Mouse (Mus musculus) gastrocnemius, postnatal 25 days (tissue): ENCODE data around the gene Mars. TPM values are rescaled to one million over a fixed set of nuclear protein-coding genes. Genes with fewer than 3 reads are reported as not detected.

Experiments
- DNase-seq: peaks from one replicate; pipeline ENCODE4 v3.0.0; 2022
- total RNA-seq, 2 experiments: library from RNA; stranded (reverse); gene quantifications; 1 replicate in 1 of 2; 2 replicates in 1 of 2; pipeline ENCODE4 v1.2.3; 2021

The Mars gene
- total RNA-seq, 2 experiments from 2014 or later = 48.3 to 53.5 TPM

DNA sequence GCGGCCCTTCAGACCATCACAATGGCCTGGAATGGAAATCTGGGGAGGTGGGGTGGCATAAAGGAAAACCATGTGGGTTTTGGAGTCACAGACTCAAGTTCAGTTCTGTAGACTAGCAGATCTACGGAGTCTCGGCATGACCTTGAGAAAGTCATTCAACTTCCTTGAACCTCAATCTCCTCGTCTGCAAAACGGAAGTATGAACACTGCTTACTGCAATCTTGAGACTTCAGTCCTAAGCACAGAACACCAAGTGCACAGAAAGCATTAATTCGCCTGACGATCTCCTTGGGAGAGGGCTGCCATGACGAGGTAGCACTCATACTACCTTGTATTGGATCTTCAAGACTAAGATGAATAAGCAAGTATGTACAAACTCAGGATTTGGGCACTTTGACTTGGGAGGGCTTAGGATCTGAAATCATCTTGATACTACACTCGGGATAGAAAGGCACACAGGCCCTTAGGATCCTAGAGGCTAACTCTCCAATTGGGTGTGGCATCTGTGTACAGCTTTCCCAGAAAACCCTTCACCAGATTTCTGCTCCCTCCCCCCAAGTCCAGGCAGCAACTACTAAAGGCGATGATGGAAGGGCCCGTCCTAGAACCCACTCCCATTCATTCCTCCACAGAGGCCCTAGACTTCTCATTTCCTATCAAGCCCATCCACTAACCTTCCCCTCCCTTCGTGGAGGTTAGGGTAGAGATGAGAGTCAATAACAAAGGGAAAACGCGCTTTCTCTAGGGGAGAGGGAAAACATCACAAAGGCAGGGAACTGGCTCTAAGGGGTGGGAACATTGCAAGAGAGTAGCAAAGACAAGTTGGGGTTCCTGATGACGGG lies 49.7 kb downstream of the Mars start:
- no peak for DNase-seq

DNA sequence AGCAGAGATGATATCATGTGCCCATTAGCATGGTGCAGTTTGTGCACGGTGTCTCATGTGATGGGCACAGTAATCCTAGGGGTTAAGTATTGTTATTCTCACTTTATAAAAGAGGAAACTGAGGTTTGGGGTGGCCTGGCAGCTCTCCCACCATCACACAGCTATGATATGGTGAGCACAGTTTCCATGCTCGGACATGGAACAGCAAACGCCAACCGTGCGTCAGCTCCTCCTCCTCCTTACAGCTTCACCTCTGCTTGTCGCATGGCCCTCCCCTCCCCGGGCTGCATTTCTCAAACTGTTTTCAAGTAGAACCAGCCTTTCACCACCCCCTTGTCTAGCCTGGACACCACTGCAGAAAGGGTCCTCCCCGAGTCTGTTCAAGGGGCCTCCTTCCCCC lies 53.1 kb downstream of the Mars start:
- no peak for DNase-seq

DNA sequence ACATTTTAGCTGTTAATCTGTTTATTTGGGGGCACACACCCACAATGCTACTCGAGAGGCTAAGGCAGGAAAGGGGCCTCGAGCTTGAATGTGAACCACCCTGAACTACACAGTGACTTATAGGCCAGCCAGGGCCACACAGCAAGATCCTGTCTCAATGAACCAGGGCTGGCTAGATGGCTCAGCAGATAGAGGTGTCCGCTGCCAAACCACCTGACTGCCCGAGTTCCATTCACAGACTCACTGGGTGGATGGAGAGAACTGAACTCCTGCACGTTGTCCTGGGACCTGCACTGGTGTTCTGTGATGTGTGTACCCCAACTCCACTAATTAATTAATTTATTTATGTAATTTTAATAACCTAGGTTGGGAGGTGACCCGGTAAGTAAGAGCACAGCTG lies 53.8 kb downstream of the Mars start:
- DNase-seq = no peak

DNA sequence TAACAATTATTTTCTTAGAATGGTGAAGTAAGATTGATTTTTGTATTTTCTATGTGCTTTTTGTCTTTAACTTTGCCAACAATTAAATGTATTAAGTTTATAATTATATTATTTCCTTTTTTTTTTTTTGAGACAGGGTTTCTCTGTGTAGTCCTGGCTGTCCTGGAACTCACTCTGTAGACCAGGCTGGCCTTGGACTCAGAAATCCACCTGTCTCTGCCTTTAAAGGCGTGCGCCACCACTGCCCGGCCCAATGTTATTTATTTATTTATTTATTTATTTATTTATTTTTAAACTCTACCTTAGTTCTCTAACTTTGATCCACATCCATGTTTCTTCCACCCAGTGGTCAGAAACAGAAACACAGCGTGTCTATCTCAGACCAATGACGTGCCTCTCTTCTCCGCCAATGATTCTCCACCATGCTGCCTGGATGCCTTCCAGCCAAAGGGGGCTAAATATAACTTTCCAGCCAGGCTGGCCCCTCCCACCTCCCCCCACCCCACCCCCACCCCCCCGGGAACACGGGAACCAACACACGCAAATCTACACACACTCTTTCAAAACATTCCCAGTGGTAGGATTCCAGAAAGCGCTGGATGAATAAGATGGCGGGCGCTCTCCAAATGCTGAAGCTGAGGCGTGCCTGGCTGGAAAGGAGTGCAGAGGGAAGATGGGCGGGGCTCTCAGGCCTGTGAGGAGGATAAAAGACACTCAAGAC lies 55.8 kb downstream of the Mars start:
- no peak for DNase-seq

DNA sequence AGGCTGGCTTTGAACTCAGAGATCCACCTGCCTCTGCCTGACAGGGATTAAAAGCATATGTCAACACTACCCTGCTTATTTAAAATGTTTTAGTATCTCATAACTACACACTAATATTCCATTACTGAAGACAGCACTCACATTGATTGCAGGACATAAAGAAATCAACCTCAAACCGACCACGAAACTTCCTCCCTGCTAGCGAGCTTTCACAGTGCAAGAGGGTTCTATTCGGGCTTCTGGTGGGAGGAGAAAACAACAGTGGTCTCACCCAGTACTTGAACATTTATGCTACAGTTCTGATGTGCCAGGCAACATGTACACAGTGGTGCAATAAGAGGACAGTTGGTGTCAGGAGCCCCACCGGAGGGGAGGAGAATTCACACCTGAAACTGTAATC lies 60.8 kb downstream of the Mars start:
- no peak for DNase-seq

Other genes with a start within 250 kb of the Mars start
- 10 to 100 TPM; 43.3 to 46.9 TPM for gene Cdk4, start 248.3 kb downstream of the Mars start, total RNA-seq
- 10 to 100 TPM; 24.1 to 28.8 TPM for gene Tspan31, start 241.5 kb downstream of the Mars start, total RNA-seq
- 1 to 10 TPM; 2.0 to 2.4 TPM for gene Agap2, start 236.5 kb downstream of the Mars start, total RNA-seq
- gene Os9, start 190.7 kb downstream of the Mars start, total RNA-seq = 10 to 100 TPM; 11.3 to 13.9 TPM
- gene B4galnt1, start 146.6 kb downstream of the Mars start, total RNA-seq = under 1 TPM; 0.78 to 1.00 TPM
- 1 to 10 TPM; 3.3 to 6.5 TPM for gene Slc26a10, start 131.1 kb downstream of the Mars start, total RNA-seq
- gene Arhgef25, start 121.7 kb downstream of the Mars start, total RNA-seq = 1 to 10 TPM; 8.7 to 9.3 TPM
- gene Dtx3, start 116.1 kb downstream of the Mars start, total RNA-seq = 10 to 100 TPM; 18.9 to 19.6 TPM
- 1 to 10 TPM; 4.7 to 6.9 TPM for gene Pip4k2c, start 100.2 kb downstream of the Mars start, total RNA-seq
- under 1 TPM; 0.18 to 0.62 TPM for gene Kif5a, start 48.4 kb downstream of the Mars start, total RNA-seq
- gene Dctn2, start 45.4 kb downstream of the Mars start, total RNA-seq = 10 to 100 TPM; 88.3 to 90.8 TPM
- 10 to 100 TPM; 12.7 to 14.3 TPM for gene Mbd6, start 22.8 kb downstream of the Mars start, total RNA-seq
- 1 to 10 TPM; 1.4 to 1.7 TPM for gene Arhgap9, start 10.2 kb upstream of the Mars start, total RNA-seq
- 1 to 10 TPM in 1 of 2 experiments, under 1 TPM in 1; 0.74 to 1.5 TPM for gene Gli1, start 30.2 kb upstream of the Mars start, total RNA-seq
- not detected for gene Inhbe, start 42.6 kb upstream of the Mars start, total RNA-seq
- gene Inhbc, start 58.6 kb upstream of the Mars start, total RNA-seq = not detected
- 100 to 1,000 TPM in 1 of 2 experiments, 10 to 100 TPM in 1; 97.8 to 120 TPM for gene R3hdm2, start 68.5 kb upstream of the Mars start, total RNA-seq
- 100 to 1,000 TPM; 308 to 367 TPM for gene Stac3, start 189.9 kb upstream of the Mars start, total RNA-seq
- gene Ndufa4l2, start 203.2 kb upstream of the Mars start, total RNA-seq = 10 to 100 TPM; 11.4 to 15.1 TPM
- gene Shmt2, start 210.7 kb upstream of the Mars start, total RNA-seq = 10 to 100 TPM; 24.9 to 26.6 TPM
- under 1 TPM; 0.26 to 0.32 TPM for gene Nxph4, start 222.8 kb upstream of the Mars start, total RNA-seq